Mouse (Mus musculus) myocyte (in vitro differentiated cells): Measurements from ENCODE around the gene Vegfb.

Source experiments
- CEBPB ChIP-seq: IDR thresholded peaks from 2 replicates; pipeline ENCODE4 v1.6.1; 2011; ENCODE audit warnings: mild to moderate bottlenecking, moderate library complexity; ENCODE audit not compliant: poor library complexity, insufficient read depth, severe bottlenecking
- E2F4 ChIP-seq: IDR thresholded peaks from one replicate; pipeline ENCODE4 v1.6.1; 2011; ENCODE audit warnings: mild to moderate bottlenecking, control low read depth, moderate library complexity; ENCODE audit not compliant: insufficient read depth
- MAX ChIP-seq: IDR thresholded peaks from one replicate; pipeline ENCODE4 v1.6.1; 2011; ENCODE audit warnings: low read depth, mild to moderate bottlenecking, control low read depth
- MYOD1 ChIP-seq, 3 experiments: IDR thresholded peaks; one replicate each; pipeline ENCODE4 v1.6.1; 2011; ENCODE audit warnings: control low read depth in 2 of 3, low read depth in 2 of 3, mild to moderate bottlenecking in 2 of 3, moderate library complexity in 1 of 3; ENCODE audit not compliant: insufficient read length in 2 of 3, control insufficient read depth in 1 of 3
- MYOG ChIP-seq, 3 experiments: IDR thresholded peaks; one replicate each; pipeline ENCODE4 v1.6.1; 2011; ENCODE audit warnings: control low read depth in 2 of 3, low read depth in 2 of 3, mild to moderate bottlenecking in 2 of 3; ENCODE audit not compliant: insufficient read length in 2 of 3, control insufficient read depth in 1 of 3, insufficient read depth in 1 of 3
- POLR2A ChIP-seq: IDR thresholded peaks from one replicate; pipeline ENCODE4 v1.6.1; 2011; ENCODE audit warnings: low read depth, mild to moderate bottlenecking, control low read depth, moderate library complexity; ENCODE audit not compliant: insufficient read length
- POLR2AphosphoS2 ChIP-seq: IDR thresholded peaks from one replicate; pipeline ENCODE4 v1.6.1; 2011; ENCODE audit warnings: low read depth, control low read depth; ENCODE audit not compliant: insufficient read length
- SRF ChIP-seq: IDR thresholded peaks from one replicate; pipeline ENCODE4 v1.6.1; 2011; ENCODE audit warnings: low read depth; ENCODE audit not compliant: control insufficient read depth, insufficient read length
- TCF12 ChIP-seq: IDR thresholded peaks from one replicate; pipeline ENCODE4 v1.6.1; 2011; ENCODE audit warnings: mild to moderate bottlenecking, control low read depth; ENCODE audit not compliant: poor library complexity, insufficient read depth, severe bottlenecking
- TCF3 ChIP-seq: IDR thresholded peaks from one replicate; pipeline ENCODE4 v1.6.1; 2011; ENCODE audit warnings: low read depth, control low read depth; ENCODE audit not compliant: insufficient read length
- USF1 ChIP-seq: IDR thresholded peaks from one replicate; pipeline ENCODE4 v1.6.1; 2011; ENCODE audit warnings: low read depth, mild to moderate bottlenecking, control low read depth, moderate library complexity

DNA sequence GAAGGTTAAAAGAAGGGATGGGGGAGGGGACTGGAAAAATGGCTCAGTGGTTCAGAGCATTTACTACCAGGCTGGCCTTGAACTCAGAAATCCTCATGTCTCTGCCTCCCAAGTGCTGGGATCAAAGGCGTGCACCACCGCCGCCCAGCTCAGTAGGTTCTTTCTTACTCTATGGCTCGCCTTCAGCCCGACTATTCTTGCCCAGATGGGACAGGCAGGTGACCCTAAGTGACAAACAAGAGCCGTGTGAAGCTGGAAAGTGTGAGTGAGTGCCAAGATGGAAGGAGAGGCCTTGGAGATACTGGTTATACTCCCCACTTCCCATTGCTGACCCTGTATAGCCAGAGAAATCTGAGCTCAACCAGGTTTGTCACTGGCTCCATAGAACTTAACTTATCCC is 43.7 kb downstream of the Vegfb start:
- no peak for TF ChIP-seq POLR2A
- no peak for TF ChIP-seq MYOD1 (IDR thresholded peaks at IDR 0.05; ENCODE audit: control insufficient read depth in 1 of 3, insufficient read length in 2 of 3, low read depth in 2 of 3)
- no peak for TF ChIP-seq MYOG (IDR thresholded peaks at IDR 0.05; ENCODE audit: control insufficient read depth in 1 of 3, insufficient read depth in 1 of 3, insufficient read length in 2 of 3, low read depth in 2 of 3)
- no peak for TF ChIP-seq E2F4
- TF ChIP-seq MAX = no peak
- no peak for TF ChIP-seq USF1
- no peak for TF ChIP-seq TCF12
- no peak for TF ChIP-seq SRF
- TF ChIP-seq CEBPB = no peak
- TF ChIP-seq POLR2AphosphoS2 = no peak
- TF ChIP-seq TCF3 = no peak
